10 mouse cellular contexts compared by ENCODE assay signal in the genomic region with DNA sequence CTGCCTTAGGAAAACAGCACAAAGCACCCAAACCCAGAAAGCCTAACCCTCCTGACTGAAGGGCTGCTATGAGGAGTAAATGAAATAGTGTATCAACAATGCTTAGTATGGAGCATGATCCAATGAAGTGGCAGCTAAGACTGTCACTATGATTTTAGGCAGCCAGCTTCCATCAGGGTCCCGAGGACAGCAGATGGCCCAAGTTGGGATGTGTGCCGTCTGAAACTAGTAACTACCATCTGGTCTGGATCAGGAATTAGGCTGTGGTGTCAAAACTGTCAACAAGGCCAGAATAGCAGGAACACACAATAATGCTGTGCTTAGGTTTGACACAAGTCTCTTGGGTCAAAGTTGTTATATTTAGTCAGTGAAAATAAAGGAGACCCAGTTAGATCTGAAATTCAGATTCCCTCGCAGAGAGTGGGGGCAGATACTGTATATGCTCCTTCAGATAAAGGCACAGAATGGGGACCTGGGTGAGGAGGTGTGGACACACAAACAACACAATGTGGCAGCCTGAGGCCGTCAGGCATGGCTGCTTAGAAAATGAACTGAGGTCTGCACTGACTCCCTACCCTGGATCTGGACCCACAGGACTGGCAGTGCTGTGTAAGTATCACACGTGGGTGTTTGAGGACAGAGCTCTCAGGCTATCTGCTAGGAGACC. TPM values are rescaled to one million over a fixed set of nuclear protein-coding genes. Genes with fewer than 3 reads are reported as not detected.
DNase-seq lines count a peak whose midpoint lies in the region; ATAC-seq and TF ChIP-seq lines count a peak whose summit lies in the region.
"Had no signal": no experiment of that assay in that cellular context is flagged by ENCODE, and none has a peak within 500 bp of the region (broad histone marks: within the 10 kb centered on the region; RNA-seq: fewer than 3 reads in every experiment).

No protein-coding gene starts in this region.

- 0 out of 2 replicates have a peak overlapping the region, but pooled peaks have one; percentile 5 for H3K27ac ChIP-seq in forebrain, embryonic 12.5 days
- H3K27ac ChIP-seq in forebrain, embryonic 10.5 days = no peak overlapping the region
- H3K27ac ChIP-seq in kidney, embryonic 16.5 days (ENCODE audit: low read length) = 0 out of 2 replicates have a peak overlapping the region, but pooled peaks have one; percentile 9
- H3K27ac ChIP-seq in kidney, embryonic 14.5 days (ENCODE audit: low read depth, low read length) = no peak overlapping the region
- H3K27ac ChIP-seq in lung, embryonic 16.5 days (ENCODE audit: low read length) = peak overlapping the region; percentile 75
- H3K27ac ChIP-seq: liver, embryonic 13.5 days had no signal

- H3K4me2 ChIP-seq in forebrain, embryonic 12.5 days = no peak overlapping the region
- no peak overlapping the region for H3K4me2 ChIP-seq in kidney, embryonic 16.5 days (replicated peaks; ENCODE audit: low read depth, low read length)
- no peak overlapping the region for H3K4me2 ChIP-seq in kidney, embryonic 14.5 days (replicated peaks; ENCODE audit: low read depth, low read length)
- no peak overlapping the region for H3K4me2 ChIP-seq in lung, embryonic 16.5 days (ENCODE audit: low read depth, low read length)
- H3K4me2 ChIP-seq: liver, embryonic 13.5 days had no signal

- no peak overlapping the region for H3K4me3 ChIP-seq in forebrain, embryonic 12.5 days (replicated peaks)
- no peak overlapping the region for H3K4me3 ChIP-seq in forebrain, embryonic 10.5 days
- no peak overlapping the region for H3K4me3 ChIP-seq in kidney, embryonic 16.5 days (ENCODE audit: low read length)
- H3K4me3 ChIP-seq in kidney, embryonic 14.5 days (ENCODE audit: low read length) = no peak overlapping the region
- no peak overlapping the region for H3K4me3 ChIP-seq in lung, embryonic 16.5 days (ENCODE audit: low read length)
- H3K4me3 ChIP-seq: liver, embryonic 13.5 days had no signal

- no peak overlapping the region for H3K9ac ChIP-seq in forebrain, embryonic 12.5 days
- no peak overlapping the region for H3K9ac ChIP-seq in kidney, embryonic 16.5 days (replicated peaks; ENCODE audit: low read length)
- H3K9ac ChIP-seq in kidney, embryonic 14.5 days (ENCODE audit: low read depth, low read length) = no peak overlapping the region
- H3K9ac ChIP-seq in lung, embryonic 16.5 days (ENCODE audit: low read length) = no peak overlapping the region
- H3K9ac ChIP-seq: liver, embryonic 13.5 days had no signal

- DNase-seq in forebrain, embryonic 10.5 days (ENCODE audit: extremely low spot score, low spot score) = no peak
- peak; percentile 89 for DNase-seq in brain, embryonic 14.5 days (ENCODE audit: low read depth)
- DNase-seq in adrenal gland, adult 2 months = no peak
- DNase-seq in left cerebral cortex, adult 18-20 months (ENCODE audit: low spot score in 2 of 2) = no peak
- DNase-seq: liver, embryonic 13.5 days; thymus, postnatal 14 days had no signal

- ATAC-seq in forebrain, embryonic 12.5 days (ENCODE audit: low FRiP score) = no peak; the same call in 1 of the 2 replicates
- no peak for ATAC-seq in kidney, embryonic 16.5 days (ENCODE audit: low FRiP score, low TSS enrichment)
- ATAC-seq in kidney, embryonic 14.5 days (ENCODE audit: low FRiP score, low TSS enrichment) = no peak
- ATAC-seq in lung, embryonic 16.5 days (ENCODE audit: low read depth) = peak; percentile 89

- H3K36me3 ChIP-seq in forebrain, embryonic 12.5 days (replicated peaks) = peaks cover 16% of the 10 kb centered on the region
- H3K36me3 ChIP-seq in forebrain, embryonic 10.5 days (replicated peaks) = peaks cover 70% of the 10 kb centered on the region
- peaks cover 45% of the 10 kb centered on the region for H3K36me3 ChIP-seq in kidney, embryonic 16.5 days (ENCODE audit: insufficient read depth, low read length)
- H3K36me3 ChIP-seq in kidney, embryonic 14.5 days (ENCODE audit: control insufficient read depth, insufficient read depth, low read length) = peaks cover 47% of the 10 kb centered on the region
- H3K36me3 ChIP-seq in lung, embryonic 16.5 days (ENCODE audit: control insufficient read depth, insufficient read depth, low read length) = peaks cover 19% of the 10 kb centered on the region

- peaks cover 16% of the 10 kb centered on the region for H3K4me1 ChIP-seq in forebrain, embryonic 12.5 days
- peaks cover 14% of the 10 kb centered on the region for H3K4me1 ChIP-seq in forebrain, embryonic 10.5 days
- H3K4me1 ChIP-seq in kidney, embryonic 16.5 days (ENCODE audit: insufficient read depth, low read length) = peaks cover 19% of the 10 kb centered on the region; the same call in 1 of the 2 replicates
- 0 out of 2 replicates have a peak, but pooled peaks cover 8% of the 10 kb centered on the region for H3K4me1 ChIP-seq in kidney, embryonic 14.5 days (ENCODE audit: control insufficient read depth, insufficient read depth, low read length)
- H3K4me1 ChIP-seq in lung, embryonic 16.5 days (replicated peaks; ENCODE audit: control insufficient read depth, insufficient read depth, low read length) = peaks cover 11% of the 10 kb centered on the region

- no peaks in the 10 kb centered on the region for H3K27me3 ChIP-seq in forebrain, embryonic 12.5 days
- no peaks in the 10 kb centered on the region for H3K27me3 ChIP-seq in forebrain, embryonic 10.5 days (ENCODE audit: poor library complexity, severe bottlenecking)
- H3K27me3 ChIP-seq in kidney, embryonic 16.5 days (ENCODE audit: insufficient read depth, low read length) = no peaks in the 10 kb centered on the region
- no peaks in the 10 kb centered on the region for H3K27me3 ChIP-seq in kidney, embryonic 14.5 days (ENCODE audit: control insufficient read depth, insufficient read depth, low read length)
- H3K27me3 ChIP-seq in lung, embryonic 16.5 days (ENCODE audit: control insufficient read depth, insufficient read depth, low read depth, low read length) = no peaks in the 10 kb centered on the region
- H3K27me3 ChIP-seq: liver, embryonic 13.5 days had no signal

- TF ChIP-seq POLR2A in brain, embryonic 14.5 days (IDR thresholded peaks at IDR 0.05; ENCODE audit: borderline replicate concordance, extremely low read depth, insufficient read depth, insufficient read length, poor library complexity, severe bottlenecking) = no peak

- TF ChIP-seq CTCF in brain, embryonic 14.5 days (IDR thresholded peaks at IDR 0.05; ENCODE audit: borderline replicate concordance, extremely low read depth, insufficient read depth, insufficient read length) = no peak

- WGBS in forebrain, embryonic 12.5 days = 74% methylated on average over 5 of the region's 5 CpGs
- WGBS in forebrain, embryonic 10.5 days = 84% methylated on average over 5 of the region's 5 CpGs
- WGBS in kidney, embryonic 16.5 days = 59% methylated on average over 5 of the region's 5 CpGs
- WGBS in kidney, embryonic 14.5 days = 60% methylated on average over 5 of the region's 5 CpGs
- WGBS in lung, embryonic 16.5 days = 47% methylated on average over 5 of the region's 5 CpGs

- no peaks in the 10 kb centered on the region for H3K9me3 ChIP-seq in forebrain, embryonic 12.5 days
- H3K9me3 ChIP-seq in forebrain, embryonic 10.5 days = no peaks in the 10 kb centered on the region
- H3K9me3 ChIP-seq in kidney, embryonic 16.5 days (ENCODE audit: low read length) = no peaks in the 10 kb centered on the region
- H3K9me3 ChIP-seq in kidney, embryonic 14.5 days (ENCODE audit: control insufficient read depth, low read length) = no peaks in the 10 kb centered on the region
- no peaks in the 10 kb centered on the region for H3K9me3 ChIP-seq in lung, embryonic 16.5 days (ENCODE audit: control insufficient read depth, low read length)
- H3K9me3 ChIP-seq: liver, embryonic 13.5 days had no signal

RNA-seq across cellular contexts. Expression of a gene that starts 27.5 kb away (rescaled TPM):
- polyA plus RNA-seq in forebrain, embryonic 12.5 days (2016; fragmentation: Nextera tagmentation; extraction: Ambion mirVana) = 44.0 and 45.6 TPM in 2 replicates
- polyA plus RNA-seq in forebrain, embryonic 10.5 days (2016; fragmentation: Nextera tagmentation; extraction: Ambion mirVana) = 46.6 and 49.9 TPM in 2 replicates
- polyA plus RNA-seq in kidney, embryonic 16.5 days (2015; fragmentation: Nextera tagmentation; extraction: Ambion mirVana) = 49.6 and 60.1 TPM in 2 replicates
- 39.1 and 55.6 TPM in 2 replicates for polyA plus RNA-seq in kidney, embryonic 14.5 days (2014; fragmentation: Nextera tagmentation; extraction: Ambion mirVana)
- 101 and 113 TPM in 2 replicates for polyA plus RNA-seq in brain, embryonic 14.5 days (2012; rRNA removed)
- 49.2 and 52.1 TPM in 2 replicates for polyA plus RNA-seq in lung, embryonic 16.5 days (2015; fragmentation: Nextera tagmentation; extraction: Ambion mirVana)
- 10 to 100 TPM; 76.9 to 91.2 TPM for total RNA-seq in adrenal gland, adult 2 months (2021)
- 204 and 210 TPM in 2 replicates for polyA plus RNA-seq in adrenal gland, adult 2 months (2012; rRNA removed)
- 10 to 100 TPM; 51.1 to 51.3 TPM for total RNA-seq in left cerebral cortex, adult 18-20 months (2021)

Comparison
In these comparisons a context has a peak if more than half of its experiments do, and no peak if none do; other contexts are left out.
1. H3K27ac ChIP-seq: peak in forebrain, embryonic 12.5 days (single experiment), kidney, embryonic 16.5 days (single experiment) and lung, embryonic 16.5 days (single experiment); none in forebrain, embryonic 10.5 days (single experiment) and kidney, embryonic 14.5 days (single experiment).